Mouse (Mus musculus) fibroblast of lung, adult 2 months (primary cell): Measurements from ENCODE around the gene Creld1.
A peak's percentile ranks its signal among the peaks of the same experiment; 100 is the strongest.

Experiments used
- DNase-seq: peaks from one replicate; pipeline ENCODE4 v3.0.0-alpha.2; 2011; ENCODE audit warnings: low read depth

The Creld1 gene

GRCm38 (mm10) chr6:113483100-113483615 is at the start of gene Creld1:
Gene Creld1 (plus strand): TSS chr6:113483297.
- DNase-seq, result peak; percentile 53

GRCm38 (mm10) chr6:113433661-113434060 is 49.4 kb upstream of the Creld1 start:
- DNase-seq, result no peak

- no peak for DNase-seq
Observed at GRCm38 (mm10) chr6:113434691-113435090, 48.4 kb upstream of the Creld1 start.

- no peak for DNase-seq
Observed at GRCm38 (mm10) chr6:113435664-113436205, 47.4 kb upstream of the Creld1 start, which contains the start of gene Cidec. Gene Cidec (minus strand): TSS chr6:113435760.

GRCm38 (mm10) chr6:113437135-113437534 is 46.0 kb upstream of the Creld1 start:
- DNase-seq, result no peak

GRCm38 (mm10) chr6:113438721-113439430 is 44.2 kb upstream of the Creld1 start:
- DNase-seq, result no peak

- no peak for DNase-seq
Observed at GRCm38 (mm10) chr6:113440686-113441085, 42.4 kb upstream of the Creld1 start.

GRCm38 (mm10) chr6:113441147-113441680 is 41.9 kb upstream of the Creld1 start:
- peak; percentile 78 for DNase-seq

- DNase-seq, result no peak
Observed at GRCm38 (mm10) chr6:113442087-113442441, 41.0 kb upstream of the Creld1 start.

- peak; percentile 82 for DNase-seq
Observed at GRCm38 (mm10) chr6:113442442-113443090, 40.5 kb upstream of the Creld1 start, which contains the start of gene Jagn1. Gene Jagn1 (plus strand): TSS chr6:113442569.

GRCm38 (mm10) chr6:113443091-113443490 is 40.0 kb upstream of the Creld1 start:
- DNase-seq, result no peak

- DNase-seq, result no peak
Observed at GRCm38 (mm10) chr6:113444207-113444965, 38.7 kb upstream of the Creld1 start.

- DNase-seq, result no peak
Observed at GRCm38 (mm10) chr6:113447639-113448038, 35.5 kb upstream of the Creld1 start.

GRCm38 (mm10) chr6:113451839-113452238 is 31.3 kb upstream of the Creld1 start:
- DNase-seq, result no peak

GRCm38 (mm10) chr6:113455007-113455406 is 28.1 kb upstream of the Creld1 start:
- DNase-seq, result no peak

- DNase-seq, result no peak
Observed at GRCm38 (mm10) chr6:113457952-113458534, 25.1 kb upstream of the Creld1 start, which contains the start of gene Il17re. Gene Il17re (plus strand): TSS chr6:113458484.

- no peak for DNase-seq
Observed at GRCm38 (mm10) chr6:113458635-113459034, 24.5 kb upstream of the Creld1 start.

- no peak for DNase-seq
Observed at GRCm38 (mm10) chr6:113464040-113464439, 19.1 kb upstream of the Creld1 start.

GRCm38 (mm10) chr6:113465602-113466001 is 17.5 kb upstream of the Creld1 start:
- DNase-seq, result no peak

- DNase-seq, result no peak
Observed at GRCm38 (mm10) chr6:113468512-113468911, 14.6 kb upstream of the Creld1 start.

- no peak for DNase-seq
Observed at GRCm38 (mm10) chr6:113469021-113469420, 14.1 kb upstream of the Creld1 start.
